Mouse (Mus musculus): ENCODE results near the gene Tmem270.
A peak's percentile ranks its signal among the peaks of the same experiment; 100 is the strongest.
"Not testable (repeated sequence)": the region's sequence is repeated elsewhere in the genome, so short reads cannot be mapped to it uniquely, and the experiment has no call there.

Gene Tmem270

DNA sequence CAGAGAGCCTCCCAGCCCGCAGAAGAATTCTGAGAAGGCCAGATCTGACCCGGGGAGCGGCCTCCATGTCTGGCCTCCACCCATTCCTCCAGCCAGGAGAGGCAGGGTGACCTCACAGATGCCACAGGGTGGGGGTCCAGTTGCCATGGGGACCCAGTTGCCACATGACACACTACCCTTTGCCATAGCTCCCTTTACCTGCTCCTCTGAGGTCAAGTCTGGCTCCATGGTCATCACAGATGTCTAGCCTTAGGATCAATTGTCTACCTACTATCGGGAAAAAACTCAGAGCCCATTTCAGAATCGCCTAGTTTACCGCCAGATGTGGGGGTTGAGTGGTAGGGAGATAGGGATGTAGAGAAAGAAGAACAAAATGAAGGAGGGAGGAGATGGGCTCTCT is at the start of gene Tmem270:
Gene Tmem270, minus strand, starts transcription at position 101 of the 400 bp plus-strand sequence.
- no peak for DNase-seq

- no peak for DNase-seq
Observed at GRCm38 (mm10) chr5:134955491-134955890, 49.0 kb upstream of the Tmem270 start.

DNA sequence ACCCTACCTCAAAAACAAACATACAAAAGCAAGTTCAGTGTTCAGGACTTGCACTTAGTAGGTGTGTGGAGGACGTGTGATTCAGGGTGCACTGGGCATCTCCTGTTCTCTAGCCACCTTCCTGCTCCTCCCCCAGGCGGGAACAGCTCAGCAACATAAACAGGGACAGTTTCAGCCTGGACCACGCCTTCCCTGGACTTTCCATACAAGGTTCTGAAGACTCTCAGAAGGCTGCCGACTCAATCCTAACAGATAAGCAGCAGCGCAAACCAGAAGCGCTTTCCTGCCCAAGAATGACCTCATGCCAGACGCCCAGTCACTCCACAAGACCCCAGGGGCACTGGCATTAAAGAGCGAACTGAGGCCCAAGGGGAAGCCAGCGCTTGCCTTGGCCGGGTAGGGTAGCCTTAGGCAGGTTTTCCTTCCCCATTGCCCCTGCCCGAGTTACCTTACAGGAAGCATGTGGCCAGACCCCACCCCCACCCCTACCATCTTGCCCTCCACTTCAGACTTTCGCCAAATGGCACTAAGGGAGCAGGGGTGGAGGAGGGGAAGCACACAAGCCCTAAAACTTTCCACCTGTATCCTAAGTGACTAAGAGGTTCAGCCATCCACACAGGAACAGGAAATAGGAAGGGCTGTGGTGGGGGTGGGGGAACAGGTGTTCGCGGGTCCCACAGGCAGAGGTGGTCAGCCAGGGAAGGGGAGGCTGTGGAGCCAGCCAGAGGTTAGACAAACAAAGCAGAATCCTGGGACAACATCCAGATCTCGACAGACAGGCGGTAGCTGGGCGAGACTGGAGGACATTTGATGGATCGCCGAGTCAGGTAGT is 44.7 kb upstream of the Tmem270 start:
- no peak for DNase-seq

DNA sequence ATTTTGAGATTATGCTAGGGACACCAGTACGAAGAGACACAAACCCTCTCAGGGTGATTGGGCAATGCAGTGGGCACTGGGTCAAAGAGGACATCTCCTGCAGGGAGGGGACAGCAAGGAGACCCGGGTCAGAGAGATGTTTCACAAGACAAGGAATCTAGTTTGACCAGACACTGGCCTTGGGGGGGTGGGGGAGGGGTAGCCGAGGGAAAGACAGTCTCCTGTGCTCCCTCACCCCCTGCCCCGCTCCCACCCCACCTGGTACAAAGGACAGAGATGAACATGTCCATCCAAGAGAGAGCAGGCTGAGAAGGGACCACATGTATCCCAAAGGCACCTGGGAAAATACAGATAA is 41.5 kb upstream of the Tmem270 start:
- no peak for DNase-seq

GRCm38 (mm10) chr5:134947420-134948084 is 41.0 kb upstream of the Tmem270 start:
- no peak for DNase-seq

DNA sequence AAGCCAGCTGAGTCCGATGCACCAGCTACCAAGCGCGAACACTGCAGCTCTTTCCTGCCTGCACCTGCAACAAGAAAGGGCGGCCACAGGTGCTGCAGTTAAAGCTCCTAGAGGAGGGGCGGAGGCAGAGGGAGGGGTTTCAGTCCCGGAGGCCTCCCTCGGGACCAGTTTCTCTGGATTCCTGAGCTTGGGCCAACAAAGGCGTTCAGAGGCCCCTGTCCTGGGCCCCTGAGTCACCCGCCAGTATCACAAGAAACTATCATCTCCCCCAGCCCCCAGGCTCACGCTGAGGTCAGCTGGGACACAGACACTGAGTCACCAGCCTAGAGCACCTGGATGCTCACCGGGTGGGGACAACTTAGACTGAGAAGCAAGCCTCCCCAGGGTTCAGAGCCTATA is 40.3 kb upstream of the Tmem270 start, which contains the start of gene Cldn4:
Gene Cldn4, minus strand, starts transcription at position 78 of the 399 bp plus-strand sequence.
- no peak for DNase-seq

DNA sequence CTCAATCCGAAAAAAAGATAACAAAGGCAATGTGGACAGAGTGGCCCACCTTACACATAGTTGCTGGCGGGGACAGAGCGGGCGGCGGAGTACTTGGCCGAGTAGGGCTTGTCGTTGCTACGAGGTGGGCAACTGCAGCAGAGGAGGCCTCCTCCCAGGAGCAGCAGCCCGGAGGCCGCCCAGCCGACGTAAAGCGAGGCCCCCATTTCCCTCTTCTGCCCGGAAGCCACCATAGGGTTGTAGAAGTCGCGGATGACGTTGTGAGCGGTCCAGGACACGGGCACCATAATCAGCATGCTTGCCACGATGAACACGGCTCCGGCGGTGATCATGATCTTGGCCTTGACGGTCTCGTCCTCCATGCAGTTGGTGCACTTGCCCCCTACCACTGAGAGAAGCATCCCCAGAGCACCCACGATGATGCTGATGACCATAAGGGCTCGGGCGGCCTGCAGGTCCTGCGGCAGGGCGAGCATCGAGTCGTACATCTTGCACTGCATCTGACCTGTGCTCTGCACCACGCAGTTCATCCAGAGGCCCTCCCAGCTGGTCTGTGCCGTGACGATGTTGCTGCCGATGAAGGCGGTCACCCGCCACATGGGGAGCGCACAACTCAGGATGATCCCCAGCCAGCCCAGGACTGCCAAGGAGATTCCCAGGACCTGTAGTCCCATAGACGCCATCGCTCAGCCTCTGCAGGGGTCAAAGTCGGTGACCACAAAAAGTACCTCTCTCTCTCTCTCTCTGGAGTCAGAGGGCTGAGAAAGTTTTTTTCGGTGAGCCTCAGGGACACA is 39.7 kb upstream of the Tmem270 start:
- DNase-seq: no peak

DNA sequence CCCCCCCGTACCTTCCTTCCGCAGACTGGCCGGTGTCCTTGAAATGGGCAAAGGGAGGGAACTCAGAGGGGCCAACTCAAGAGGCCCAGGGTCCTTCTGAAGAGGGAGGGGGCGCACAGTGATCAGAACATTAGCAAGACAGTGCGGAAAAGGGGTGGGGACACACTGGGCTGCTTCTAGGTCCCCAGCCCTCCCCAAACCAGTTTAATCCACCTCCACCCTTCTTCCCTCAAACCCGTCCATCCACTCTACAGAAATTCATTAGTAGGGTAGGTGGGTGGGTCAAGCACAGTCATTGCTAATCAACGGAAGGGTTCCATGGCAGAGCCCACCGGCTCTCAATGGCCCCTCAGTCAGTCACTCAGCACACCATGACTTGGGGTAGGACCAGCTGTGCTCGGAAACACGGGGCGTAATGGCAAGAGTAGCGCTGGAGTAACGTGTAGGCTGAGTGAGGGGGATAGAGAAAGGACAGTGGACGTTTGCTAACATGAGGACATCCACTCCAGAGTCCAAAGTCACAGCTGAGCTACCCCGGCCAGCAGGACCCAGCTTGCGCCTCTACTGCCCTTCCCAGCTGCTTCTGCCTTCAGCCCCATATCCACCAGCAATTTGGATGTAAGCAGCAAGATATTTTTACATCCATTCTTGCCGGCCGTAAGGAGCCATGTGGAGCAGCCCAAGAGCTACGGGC is 38.9 kb upstream of the Tmem270 start:
- no peak for DNase-seq

- no peak for DNase-seq
Observed at GRCm38 (mm10) chr5:134944179-134944578, 37.6 kb upstream of the Tmem270 start.

- DNase-seq: no peak
Observed at GRCm38 (mm10) chr5:134942740-134943139, 36.2 kb upstream of the Tmem270 start.

DNA sequence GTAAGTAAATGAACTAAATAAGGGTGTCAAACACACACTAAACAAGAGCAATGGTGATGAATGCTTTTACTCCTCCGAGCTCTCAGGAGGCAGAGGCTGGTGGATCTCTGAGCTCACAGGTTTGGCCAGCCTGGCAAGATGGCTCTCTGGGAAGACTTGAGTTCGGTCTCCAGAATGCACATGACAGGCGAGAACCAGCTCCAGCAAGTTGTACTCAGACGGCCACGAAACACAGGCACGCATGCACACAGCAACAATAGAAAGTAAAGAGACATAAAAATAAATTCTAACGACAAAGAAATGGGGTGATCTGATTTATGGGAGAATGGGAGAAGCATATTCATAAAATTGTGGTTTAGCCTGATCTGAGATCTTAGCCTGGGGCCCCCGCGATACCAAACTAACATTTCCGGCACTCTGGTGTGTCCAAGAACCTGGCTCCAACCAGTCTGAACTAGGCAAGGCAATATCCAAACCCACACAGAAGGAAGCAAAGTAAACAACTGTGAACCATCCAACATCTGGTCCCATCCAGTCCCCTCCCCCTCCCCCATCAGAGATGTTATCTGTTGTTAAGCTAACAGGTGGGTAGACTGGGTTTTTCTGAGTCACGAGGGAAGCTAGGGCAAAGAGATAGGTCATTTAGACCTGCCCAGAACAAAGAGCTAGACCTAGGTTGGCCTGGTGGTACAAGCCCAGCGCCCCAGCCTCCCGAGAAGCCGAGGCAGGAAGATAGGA is 35.1 kb upstream of the Tmem270 start:
- DNase-seq: no peak

DNA sequence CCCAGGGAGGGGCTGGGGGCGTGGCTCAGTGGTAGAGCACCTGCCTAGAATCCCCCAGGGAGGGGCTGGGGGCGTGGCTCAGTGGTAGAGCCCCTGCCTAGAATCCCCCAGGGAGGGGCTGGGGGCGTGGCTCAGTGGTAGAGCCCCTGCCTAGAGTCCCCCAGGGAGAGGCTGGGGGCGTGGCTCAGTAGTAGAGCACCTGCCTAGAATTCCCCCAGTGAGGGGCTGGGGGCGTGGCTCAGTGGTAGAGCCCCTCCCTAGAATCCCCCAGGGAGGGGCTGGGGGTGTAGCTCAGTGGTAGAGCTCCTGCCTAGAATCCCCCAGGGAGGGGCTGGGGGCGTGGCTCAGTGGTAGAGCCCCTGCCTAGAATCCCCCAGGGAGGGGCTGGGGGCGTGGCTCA is 33.0 kb upstream of the Tmem270 start:
- DNase-seq: not testable (repeated sequence)

DNA sequence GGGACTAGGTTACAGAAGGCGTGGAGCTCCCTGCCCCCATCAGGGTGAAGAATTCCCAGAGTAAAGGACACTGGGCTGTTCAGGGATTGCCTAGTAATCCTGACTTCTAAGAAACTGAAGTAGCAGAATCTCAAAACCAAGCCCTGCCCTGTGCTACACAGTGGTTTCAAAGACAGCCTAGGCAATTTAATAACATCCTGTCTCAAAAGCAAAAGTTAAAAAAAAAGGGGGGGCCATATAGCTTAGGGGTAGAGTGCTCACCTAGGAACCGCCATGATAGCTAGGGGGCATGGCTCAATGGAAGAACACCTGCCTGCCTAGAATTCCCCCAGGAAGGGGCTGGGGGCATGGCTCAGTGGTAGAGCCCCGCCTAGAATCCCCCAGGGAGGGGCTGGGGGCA is 32.5 kb upstream of the Tmem270 start:
- DNase-seq: no peak

- no peak for DNase-seq
Observed at GRCm38 (mm10) chr5:134936626-134937185, 30.2 kb upstream of the Tmem270 start.

GRCm38 (mm10) chr5:134936051-134936450 is 29.5 kb upstream of the Tmem270 start:
- no peak for DNase-seq

GRCm38 (mm10) chr5:134934666-134935065 is 28.1 kb upstream of the Tmem270 start:
- no peak for DNase-seq

GRCm38 (mm10) chr5:134933686-134934085 is 27.2 kb upstream of the Tmem270 start:
- DNase-seq: not testable (repeated sequence)

DNA sequence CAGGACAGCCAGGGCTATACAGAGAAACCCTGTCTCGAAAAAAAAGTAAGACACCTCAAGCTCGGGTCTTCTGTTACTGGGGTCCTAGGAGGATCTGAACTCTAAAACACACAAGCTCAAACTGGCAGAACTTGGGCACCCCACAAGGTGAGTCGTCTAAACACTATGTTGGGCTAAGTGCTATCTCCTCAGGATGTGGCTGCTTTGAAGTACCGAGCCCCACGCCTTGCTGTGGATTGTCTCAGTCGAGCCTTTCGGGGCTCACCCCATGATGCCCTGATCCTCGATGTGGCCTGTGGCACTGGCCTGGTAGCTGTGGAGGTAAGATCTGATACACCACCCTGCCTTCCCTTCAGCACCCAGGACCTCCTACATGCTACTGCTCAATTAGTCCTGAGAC is 26.7 kb upstream of the Tmem270 start:
- no peak for DNase-seq

DNA sequence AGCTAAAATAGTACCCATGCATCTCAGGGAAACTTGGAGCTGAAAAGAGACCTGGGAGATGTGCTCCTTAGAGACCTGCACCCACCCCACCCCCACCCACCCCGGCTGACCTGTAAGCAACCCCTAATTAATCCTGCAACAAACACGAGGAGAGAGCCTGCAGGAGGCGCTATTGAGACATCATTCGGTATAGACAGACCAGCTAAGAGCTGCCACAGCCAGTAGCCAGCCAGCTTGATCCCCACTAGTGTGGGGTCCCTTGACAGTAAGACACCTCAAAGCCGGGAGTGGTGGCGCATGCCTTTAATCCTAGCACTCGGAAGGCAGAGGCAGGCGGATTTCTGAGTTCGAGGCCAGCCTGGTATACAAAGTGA is 26.4 kb upstream of the Tmem270 start:
- DNase-seq: peak; percentile 31

DNA sequence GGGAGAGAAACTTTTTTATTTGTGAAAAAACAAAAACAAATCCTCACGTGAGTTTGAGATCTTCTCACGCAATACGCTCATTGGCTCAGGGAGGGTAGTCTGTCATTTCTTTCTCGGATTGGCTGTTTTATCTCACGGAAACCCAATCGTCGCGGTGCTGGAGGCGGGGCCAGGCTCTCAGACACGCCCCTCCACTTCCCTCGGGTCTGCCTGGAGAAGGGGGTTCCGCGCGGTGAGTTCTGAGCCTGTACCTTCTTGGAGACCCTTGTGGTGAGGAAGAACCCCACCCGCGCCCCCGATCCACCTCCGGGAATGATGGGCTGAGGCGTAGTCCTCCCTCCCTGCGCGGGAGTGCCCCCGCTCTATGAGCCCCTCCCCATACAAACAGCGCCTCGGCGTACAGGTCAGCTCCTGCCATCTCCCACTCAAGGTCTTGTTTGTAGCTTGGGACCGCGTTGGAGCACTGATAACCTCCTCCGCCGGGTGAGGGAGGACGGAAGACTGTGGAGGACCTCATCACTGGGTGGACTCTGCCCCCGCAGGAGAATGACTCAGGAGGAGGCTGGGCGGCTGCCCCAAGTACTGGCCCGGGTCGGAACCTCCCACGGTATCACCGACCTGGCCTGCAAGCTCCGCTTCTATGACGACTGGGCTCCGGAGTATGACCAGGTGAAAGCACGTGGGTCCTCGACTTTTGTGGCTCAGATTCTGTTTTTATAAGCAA is 25.8 kb upstream of the Tmem270 start, which contains the start of gene Mettl27:
Gene Mettl27, plus strand, starts transcription at position 190 of the 724 bp plus-strand sequence.
- peak; percentile 55 for DNase-seq

GRCm38 (mm10) chr5:134929988-134930387 is 23.5 kb upstream of the Tmem270 start:
- DNase-seq: no peak

Measured in cerebellum, adult 11 months (tissue).